Mouse (Mus musculus) T-cell, adult 2 months (primary cell): ENCODE measurements around the gene Col24a1.

Experiments used
- DNase-seq: peaks from one replicate; pipeline ENCODE4 v3.0.0; 2022; ENCODE audit warnings: low spot score

Gene Col24a1

GRCm38 (mm10) chr3:145292337-145293134 lies at the start of gene Col24a1:
Gene Col24a1, plus strand, starts transcription at chr3:145292472.
- DNase-seq = no peak

DNA sequence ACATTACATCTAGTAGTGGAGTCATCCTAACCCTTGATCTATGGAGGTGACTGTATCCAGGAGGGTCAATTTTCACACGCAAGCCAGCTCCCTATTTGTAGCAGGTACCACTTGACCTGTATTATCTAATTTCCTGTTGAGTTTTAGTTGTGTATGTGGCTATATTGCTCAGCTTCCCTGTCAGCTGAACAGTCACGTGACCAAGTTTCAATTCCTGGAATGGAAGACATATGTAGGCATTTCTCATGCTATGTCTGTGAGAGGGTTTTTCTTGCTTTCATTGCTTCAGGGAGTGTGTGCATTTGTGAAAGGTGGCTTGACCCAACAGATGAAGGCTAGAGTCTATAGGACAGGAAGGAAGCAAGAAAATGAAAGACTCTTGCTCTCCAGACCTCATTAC lies 44.2 kb upstream of the Col24a1 start:
- no peak for DNase-seq

DNA sequence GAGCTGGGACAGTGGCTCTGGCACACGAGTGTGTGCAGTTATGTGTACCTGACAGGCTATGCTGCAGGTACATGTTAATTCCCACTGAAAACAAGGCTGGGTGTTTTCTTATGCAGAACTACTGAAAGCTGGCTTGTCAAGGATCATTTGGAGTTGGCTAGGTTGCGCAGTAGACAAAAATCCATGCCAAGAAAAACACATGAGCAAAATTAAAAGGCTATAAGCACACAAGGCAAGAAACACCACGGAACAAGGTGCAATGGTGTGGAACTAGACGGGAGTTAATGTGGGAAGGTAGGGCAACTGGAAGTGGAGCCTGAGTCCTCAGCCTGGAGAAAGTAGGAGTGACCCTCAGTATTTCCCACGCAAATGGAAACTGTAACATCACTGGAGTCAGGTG lies 39.2 kb upstream of the Col24a1 start:
- DNase-seq = no peak

DNA sequence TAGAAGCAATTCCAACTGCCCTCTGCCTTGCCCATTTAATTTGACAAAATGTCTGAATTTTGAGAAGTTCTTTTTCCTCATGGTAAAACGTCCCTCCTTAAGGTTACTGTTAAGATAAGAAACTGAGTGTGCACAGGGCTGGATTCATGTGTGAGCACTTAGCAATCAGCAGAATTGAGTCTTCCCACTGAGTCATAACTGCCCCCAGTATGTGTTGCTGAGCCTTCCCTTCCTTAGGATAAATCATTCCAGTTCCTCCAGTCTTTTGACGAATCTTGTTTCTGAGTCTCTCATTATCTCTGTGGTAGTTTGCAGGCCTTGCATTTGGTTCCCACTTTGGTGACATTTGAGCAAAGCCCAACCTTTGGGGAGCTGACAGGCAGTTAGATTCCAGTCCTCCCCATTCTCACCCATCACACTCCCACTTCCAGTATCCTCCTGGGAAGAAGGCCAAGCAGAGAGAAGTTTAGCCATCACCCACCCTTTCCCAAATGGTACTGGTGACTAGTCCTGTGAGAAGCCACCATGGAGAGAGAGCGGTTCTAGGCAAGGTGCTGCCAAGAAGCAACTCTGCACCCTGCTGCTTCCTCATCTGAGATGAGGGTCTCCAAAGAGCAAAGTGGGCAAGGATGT lies 37.4 kb upstream of the Col24a1 start:
- no peak for DNase-seq

DNA sequence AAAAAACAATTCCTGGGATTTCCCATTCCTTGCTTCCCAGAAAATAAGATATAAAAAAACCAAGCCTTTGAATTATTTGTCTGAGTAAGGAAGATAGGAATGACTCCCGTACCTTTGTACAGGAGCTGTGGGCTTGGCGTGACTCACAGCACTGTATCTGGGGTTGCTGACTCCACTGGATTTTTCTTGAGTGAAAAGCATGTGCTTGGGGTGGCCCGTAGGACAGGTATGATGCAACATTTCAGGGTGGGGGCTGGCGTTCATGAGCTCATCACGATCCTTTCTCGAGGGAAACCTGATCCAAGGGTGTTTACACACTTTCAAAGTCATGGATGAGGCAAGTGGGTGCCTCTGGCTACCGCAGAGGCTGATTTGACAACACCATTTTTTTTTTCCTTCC lies 35.6 kb upstream of the Col24a1 start:
- DNase-seq = no peak

- DNase-seq = no peak
These were observed 32.6 kb upstream of the Col24a1 start for GRCm38 (mm10) chr3:145259678-145260077.

DNA sequence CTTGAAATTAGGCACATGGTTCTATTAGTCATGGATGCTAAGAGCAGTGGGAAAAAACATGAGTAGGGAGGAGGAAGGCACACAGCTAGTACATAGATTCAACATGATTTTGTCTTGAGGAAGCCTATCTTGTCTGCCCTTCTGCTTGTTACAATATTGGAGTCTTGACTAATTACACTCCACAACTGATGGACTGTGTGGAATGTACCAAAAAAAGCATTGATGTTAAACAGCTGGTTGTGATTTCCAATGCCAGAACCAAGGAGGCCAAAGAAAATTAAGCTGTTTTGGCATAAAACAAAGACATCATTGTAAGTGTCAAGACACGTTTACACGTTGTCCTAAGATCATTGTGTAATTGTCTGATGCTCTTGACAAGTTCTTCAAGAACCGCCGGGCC lies 29.1 kb upstream of the Col24a1 start:
- no peak for DNase-seq

- no peak for DNase-seq
These were observed 24.2 kb upstream of the Col24a1 start for GRCm38 (mm10) chr3:145268066-145268465.

DNA sequence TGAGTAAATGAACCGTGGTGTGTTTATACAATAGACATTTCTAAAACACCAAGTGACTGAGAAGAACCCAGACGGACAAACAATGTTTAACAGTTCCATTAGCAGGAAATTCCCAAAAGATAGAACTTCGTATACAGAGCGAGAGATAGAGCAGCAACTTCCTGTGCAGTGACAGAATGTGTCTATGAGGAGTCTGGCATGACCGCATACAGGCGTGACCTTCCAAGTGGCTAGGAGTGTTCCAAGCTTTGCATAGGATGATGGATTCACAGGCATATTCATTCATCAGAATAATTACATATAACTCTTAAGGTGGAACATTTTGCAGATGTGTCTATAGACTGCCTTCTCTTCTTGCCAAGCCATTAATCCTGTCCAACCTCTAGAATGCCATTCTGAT lies 18.1 kb upstream of the Col24a1 start:
- DNase-seq = no peak

GRCm38 (mm10) chr3:145293207-145293606 lies 935 bp downstream of the Col24a1 start:
- DNase-seq = no peak

GRCm38 (mm10) chr3:145293623-145294307 lies 1.5 kb downstream of the Col24a1 start:
- DNase-seq = no peak

GRCm38 (mm10) chr3:145299980-145300591 lies 7.8 kb downstream of the Col24a1 start:
- DNase-seq = no peak

DNA sequence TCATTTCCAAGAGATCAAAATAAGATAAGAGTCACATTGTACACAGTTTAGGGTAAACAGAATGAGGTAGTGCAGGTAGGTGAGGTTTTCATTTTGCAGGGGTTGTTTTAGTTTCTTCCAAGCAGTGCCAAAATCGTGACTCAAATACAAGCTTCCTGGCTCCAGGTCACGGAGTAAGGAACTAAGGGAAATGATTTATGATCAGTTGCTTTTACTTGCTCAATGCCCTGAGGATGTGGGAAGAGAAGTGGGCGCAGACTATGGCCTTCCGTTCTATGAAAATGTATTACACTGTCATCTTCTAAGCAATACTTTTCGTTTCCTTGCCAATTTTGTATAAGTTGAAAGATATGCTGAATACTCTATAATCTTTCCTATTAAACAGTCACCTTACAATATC lies 13.0 kb downstream of the Col24a1 start:
- DNase-seq = no peak

DNA sequence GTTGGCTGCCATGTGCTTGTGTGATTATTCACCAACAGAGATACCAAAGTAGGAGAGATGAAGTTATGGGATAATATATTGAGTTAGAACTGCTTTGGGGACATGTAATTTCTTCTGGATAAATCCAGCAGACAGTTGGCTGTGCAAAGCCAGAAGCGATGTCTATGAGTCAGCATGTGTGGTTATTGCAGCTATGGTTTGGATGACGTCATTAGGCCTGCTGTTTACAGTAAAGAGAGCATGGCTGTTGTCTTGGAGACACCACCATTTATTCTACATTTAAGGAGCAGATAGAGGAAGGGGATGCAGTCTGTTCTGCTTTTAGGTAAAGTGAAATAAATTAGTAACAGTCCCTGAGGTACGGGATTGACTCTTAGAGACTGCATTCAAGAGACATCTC lies 14.9 kb downstream of the Col24a1 start:
- no peak for DNase-seq

- no peak for DNase-seq
These were observed 28.5 kb downstream of the Col24a1 start for GRCm38 (mm10) chr3:145320587-145321274.

GRCm38 (mm10) chr3:145325402-145325801 lies 33.1 kb downstream of the Col24a1 start:
- DNase-seq = no peak

- no peak for DNase-seq
These were observed 39.4 kb downstream of the Col24a1 start for GRCm38 (mm10) chr3:145331642-145332041.

- no peak for DNase-seq
These were observed 41.8 kb downstream of the Col24a1 start for GRCm38 (mm10) chr3:145334046-145334445.

GRCm38 (mm10) chr3:145337161-145337560 lies 44.9 kb downstream of the Col24a1 start:
- DNase-seq = no peak

DNA sequence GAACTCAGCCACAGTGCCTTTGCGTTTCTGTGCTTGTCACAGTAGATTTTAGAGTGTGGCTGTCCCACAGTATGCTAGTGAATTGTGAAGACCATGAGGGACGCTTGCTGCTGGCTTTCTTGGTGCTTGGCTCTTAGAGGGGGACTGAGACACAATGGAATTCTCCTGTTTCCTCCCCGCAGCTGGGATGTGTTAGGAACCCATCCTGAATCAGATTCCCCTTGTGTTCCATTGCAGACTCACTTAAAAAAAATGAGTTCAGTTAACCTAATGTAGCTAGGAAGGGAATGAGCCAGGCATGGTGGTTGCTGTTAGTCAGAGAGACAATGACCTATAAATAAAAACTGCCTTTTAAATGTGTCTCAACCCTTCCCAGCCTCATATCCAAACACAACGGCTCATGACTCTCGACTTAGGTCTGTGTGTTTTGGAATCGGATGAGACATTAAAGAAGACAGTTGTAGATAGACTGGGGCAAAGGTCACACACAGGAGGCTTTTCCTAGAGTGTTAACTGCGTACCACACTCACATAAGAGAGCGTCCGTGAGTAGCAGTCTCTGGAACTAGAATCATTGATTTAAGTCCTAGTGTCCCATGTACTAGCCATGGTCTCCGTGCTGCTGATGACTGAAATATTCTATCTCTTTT lies 47.7 kb downstream of the Col24a1 start:
- no peak for DNase-seq

DNA sequence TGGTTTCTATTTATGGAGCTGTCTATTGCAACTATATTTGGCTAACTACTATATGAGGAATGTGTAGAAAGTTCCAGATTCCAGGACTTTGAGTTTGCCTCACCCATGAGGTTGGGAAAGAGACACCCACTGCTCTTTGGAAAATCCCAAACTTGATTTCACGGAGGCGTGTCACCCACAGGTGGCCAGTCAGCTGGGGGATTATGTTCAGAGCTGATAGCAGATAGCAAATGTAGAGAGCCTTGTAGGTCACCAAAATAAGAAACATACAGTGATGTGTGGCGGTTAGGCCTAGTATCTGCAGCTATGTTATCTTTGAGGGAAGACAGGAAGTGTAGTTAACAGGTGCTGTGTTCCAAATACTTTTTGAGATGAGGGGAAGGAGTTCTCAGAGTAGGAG lies 56.4 kb downstream of the Col24a1 start:
- DNase-seq = no peak

- no peak for DNase-seq
These were observed 61.7 kb downstream of the Col24a1 start for GRCm38 (mm10) chr3:145353951-145354350.
